Comparison of ENCODE assay signal across 8 mouse cellular contexts in genomic region chr2:34370349-34370724, GRCm38 (mm10). TPM values are rescaled to one million over a fixed set of nuclear protein-coding genes. Genes with fewer than 3 reads are reported as not detected.
DNase-seq lines count a peak whose midpoint lies in the region; ATAC-seq lines count a peak whose summit lies in the region.

No protein-coding gene starts in this region.

- peak overlapping the region; percentile 92 for H3K4me2 ChIP-seq in heart, embryonic 14.5 days (ENCODE audit: low read length)
- H3K4me2 ChIP-seq in midbrain, embryonic 13.5 days (replicated peaks): peak overlapping the region; percentile 92

- no peak for DNase-seq in heart, adult 8-10 months (ENCODE audit: low spot score)
- peak; percentile 16 for DNase-seq in hindbrain, embryonic 10.5 days (ENCODE audit: low spot score)
- DNase-seq in embryo, embryonic 10 days (ENCODE audit: low spot score): no peak
- no peak for DNase-seq in ovary, postnatal 10 days (ENCODE audit: low spot score)
- no peak for DNase-seq in layer of hippocampus, postnatal 25 days (ENCODE audit: extremely low spot score in 1 of 2, low spot score in 1 of 2)

- no peak for ATAC-seq in heart, embryonic 14.5 days (ENCODE audit: insufficient number of reproducible peaks, insufficient read depth, low FRiP score, low read depth)
- ATAC-seq in midbrain, embryonic 13.5 days: no peak

- H3K9me3 ChIP-seq in heart, embryonic 14.5 days (ENCODE audit: control insufficient read depth, low read length): no peaks in the 10 kb centered on the region
- H3K9me3 ChIP-seq in hindbrain, embryonic 10.5 days: no peaks in the 10 kb centered on the region
- H3K9me3 ChIP-seq in midbrain, embryonic 13.5 days: no peaks in the 10 kb centered on the region

- peaks cover 7 to 17% of the 10 kb centered on the region in 2 experiments for H3K4me1 ChIP-seq in heart, embryonic 14.5 days (ENCODE audit: control insufficient read depth in 2 of 2, insufficient read depth in 2 of 2, low read length in 2 of 2)
- no peaks in the 10 kb centered on the region; the same call in 1 of the 2 replicates for H3K4me1 ChIP-seq in brown adipose tissue, adult 24 weeks (ENCODE audit: control insufficient read depth, insufficient read depth, insufficient read length, low read length)
- peaks cover 43% of the 10 kb centered on the region for H3K4me1 ChIP-seq in hindbrain, embryonic 10.5 days (replicated peaks)
- H3K4me1 ChIP-seq in midbrain, embryonic 13.5 days (replicated peaks): peaks cover 37% of the 10 kb centered on the region

- no peaks in the 10 kb centered on the region for H3K27me3 ChIP-seq in heart, embryonic 14.5 days (ENCODE audit: control insufficient read depth, insufficient read depth, low read length)
- peaks cover 5% of the 10 kb centered on the region; the same call in 1 of the 2 replicates for H3K27me3 ChIP-seq in hindbrain, embryonic 10.5 days (ENCODE audit: insufficient read depth, poor library complexity, severe bottlenecking)
- no peaks in the 10 kb centered on the region for H3K27me3 ChIP-seq in midbrain, embryonic 13.5 days

- peak overlapping the region; percentile 98 for H3K9ac ChIP-seq in heart, embryonic 14.5 days (ENCODE audit: low read length)
- H3K9ac ChIP-seq in midbrain, embryonic 13.5 days (replicated peaks): peak overlapping the region; percentile 96

- 7% methylated on average over 7 of the region's 7 CpGs for WGBS in heart, embryonic 14.5 days
- WGBS in hindbrain, embryonic 10.5 days: 1% methylated on average over 7 of the region's 7 CpGs
- WGBS in midbrain, embryonic 13.5 days: 3% methylated on average over 7 of the region's 7 CpGs

- H3K4me3 ChIP-seq in heart, embryonic 14.5 days (ENCODE audit: control insufficient read depth in 1 of 2, insufficient read depth in 1 of 2, low read depth in 1 of 2, low read length in 2 of 2): peak overlapping the region; percentile 94 to 96
- H3K4me3 ChIP-seq in brown adipose tissue, adult 24 weeks (ENCODE audit: insufficient read depth, low read depth, low read length): peak overlapping the region; percentile 92
- peak overlapping the region; percentile 81 for H3K4me3 ChIP-seq in hindbrain, embryonic 10.5 days
- peak overlapping the region; percentile 70 for H3K4me3 ChIP-seq in midbrain, embryonic 13.5 days (replicated peaks)

- 0 out of 4 replicates have a peak overlapping the region, but pooled peaks of 1 of the 2 experiments have one; percentile 16 for H3K27ac ChIP-seq in heart, embryonic 14.5 days (replicated peaks in 1 of 2; ENCODE audit: control insufficient read depth in 1 of 2, insufficient read depth in 1 of 2, low read depth in 2 of 2, low read length in 2 of 2)
- no peak overlapping the region for H3K27ac ChIP-seq in brown adipose tissue, adult 24 weeks (replicated peaks; ENCODE audit: low read depth, low read length)
- peak overlapping the region; percentile 99 for H3K27ac ChIP-seq in hindbrain, embryonic 10.5 days
- peak overlapping the region; percentile 99 for H3K27ac ChIP-seq in midbrain, embryonic 13.5 days

- 0 out of 2 replicates have a peak, but pooled peaks cover 4% of the 10 kb centered on the region for H3K36me3 ChIP-seq in heart, embryonic 14.5 days (ENCODE audit: control insufficient read depth, insufficient read depth, low read length)
- no peaks in the 10 kb centered on the region; the same call in 1 of the 2 replicates for H3K36me3 ChIP-seq in hindbrain, embryonic 10.5 days
- no peaks in the 10 kb centered on the region for H3K36me3 ChIP-seq in midbrain, embryonic 13.5 days

RNA-seq across cellular contexts. Expression of gene Pbx3, which starts 2.6 kb away (rescaled TPM):
- polyA plus RNA-seq in heart, embryonic 14.5 days (2014; fragmentation: Nextera tagmentation; extraction: Ambion mirVana): 25.8 and 26.4 TPM in 2 replicates
- total RNA-seq in heart, adult 8-10 months (2022): 10 to 100 TPM in 2 of 4 experiments, 1 to 10 TPM in 2; 7.8 to 11.4 (median 10.0) TPM
- polyA plus RNA-seq in brown adipose tissue, adult 24 weeks (2012; ENCODE audit: insufficient read depth, insufficient read length, missing spikeins): 3.8 and 4.0 TPM in 2 replicates
- 42.9 and 56.6 TPM in 2 replicates for polyA plus RNA-seq in hindbrain, embryonic 10.5 days (2016; fragmentation: Nextera tagmentation; extraction: Ambion mirVana)
- 87.8 and 101 TPM in 2 replicates for polyA plus RNA-seq in midbrain, embryonic 13.5 days (2015; fragmentation: Nextera tagmentation; extraction: Ambion mirVana)
- total RNA-seq in layer of hippocampus, postnatal 25 days (2021): 1 to 10 TPM; 7.0 to 8.2 TPM

RNA-seq across cellular contexts. Expression of gene Mapkap1, which starts 36.2 kb away (rescaled TPM):
- 67.2 and 74.7 TPM in 2 replicates for polyA plus RNA-seq in heart, embryonic 14.5 days (2014; fragmentation: Nextera tagmentation; extraction: Ambion mirVana)
- 10 to 100 TPM; 60.5 to 73.6 (median 68.7) TPM for total RNA-seq in heart, adult 8-10 months (2022)
- polyA plus RNA-seq in brown adipose tissue, adult 24 weeks (2012; ENCODE audit: insufficient read depth, insufficient read length, missing spikeins): 40.6 and 66.5 TPM in 2 replicates
- 91.9 and 105 TPM in 2 replicates for polyA plus RNA-seq in hindbrain, embryonic 10.5 days (2016; fragmentation: Nextera tagmentation; extraction: Ambion mirVana)
- polyA plus RNA-seq in midbrain, embryonic 13.5 days (2015; fragmentation: Nextera tagmentation; extraction: Ambion mirVana): 93.4 and 101 TPM in 2 replicates
- 10 to 100 TPM; 66.5 to 71.5 TPM for total RNA-seq in layer of hippocampus, postnatal 25 days (2021)
